Mouse (Mus musculus) gastrocnemius, adult 2 months (tissue): ENCODE data around the gene Fam71b. TPM values are rescaled to one million over a fixed set of nuclear protein-coding genes. Genes with fewer than 3 reads are reported as not detected.

Source experiments
- DNase-seq: peaks from one replicate; pipeline ENCODE4 v3.0.0; 2022
- H3K27ac ChIP-seq: fragments of 200-600 bp; 2 replicates; pipeline ENCODE4 v1.8.1; 2022; ENCODE audit warnings: mild to moderate bottlenecking
- H3K4me3 ChIP-seq: fragments of 200-600 bp; 2 replicates; pipeline ENCODE4 v1.8.1; 2022; ENCODE audit warnings: mild to moderate bottlenecking, moderate library complexity
- CTCF ChIP-seq: fragments of 200-600 bp; IDR thresholded peaks from 2 replicates; pipeline ENCODE4 v1.8.1; 2022; ENCODE audit warnings: antibody characterized with exemption, mild to moderate bottlenecking, moderate library complexity
- intact Hi-C: fragments of 180-260 bp; cut with DNase I; formaldehyde crosslinking; loops from one replicate; pipeline ENCODE4 v1.15.1; 2025
- long read RNA-seq, 2 experiments: library from polyadenylated mRNA; stranded (forward); transcript quantifications; one replicate each; pipeline ENCODE4 v2.0.0; 2021
- total RNA-seq, 2 experiments: library from RNA; stranded (reverse); gene quantifications; 2 replicates each; pipeline ENCODE4 v1.2.3; 2021

Gene Fam71b
- total RNA-seq: not detected
- long read RNA-seq, experiment 1: 0 reads
- long read RNA-seq, experiment 2: 0 reads

DNA sequence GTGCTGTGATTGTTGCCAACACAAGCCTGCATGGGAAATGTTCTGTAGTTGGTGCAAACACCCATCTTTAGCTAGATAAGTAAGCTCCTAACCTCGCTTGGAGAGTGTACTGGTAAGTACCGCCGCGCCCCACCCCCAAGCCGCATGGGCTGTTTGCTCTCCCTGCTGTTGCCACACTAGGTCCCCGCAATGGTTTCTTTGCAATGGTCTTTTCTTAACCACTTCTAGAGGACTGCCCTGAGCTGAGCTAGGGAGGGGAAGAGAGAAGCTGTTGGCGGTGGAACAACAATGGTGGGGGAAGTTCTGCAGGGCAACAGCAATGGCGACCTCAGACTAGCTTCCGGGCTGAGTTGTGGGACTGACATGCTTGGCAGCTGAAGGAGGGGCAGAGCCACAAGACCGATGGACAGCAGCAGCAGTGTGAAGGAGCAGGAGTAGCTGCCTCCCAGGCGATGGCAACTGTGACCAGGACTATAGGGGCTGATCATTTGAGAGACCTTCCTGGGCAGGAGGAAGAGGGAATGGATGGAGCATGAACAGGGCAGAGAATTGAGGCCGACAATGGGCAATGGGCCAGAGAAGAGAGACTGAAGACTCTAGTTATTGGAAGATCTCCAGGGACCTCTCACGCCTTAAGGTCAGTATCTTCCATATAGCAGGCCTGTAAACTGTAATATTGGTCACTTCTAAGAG lies at the start of gene Fam71b:
Gene Fam71b, plus strand, starts transcription at position 393 of the 693 bp plus-strand sequence.
- H3K27ac ChIP-seq: no peak within 1 kb of the TSS
- intact Hi-C loops: no loop called here
- no peak for DNase-seq
- H3K4me3 ChIP-seq: no peak within 1 kb of the TSS
- no peak for TF ChIP-seq CTCF

GRCm38 (mm10) chr11:46347756-46348155 lies 48.6 kb upstream of the Fam71b start:
- no peak overlapping the region for H3K27ac ChIP-seq
- H3K4me3 ChIP-seq: no peak overlapping the region
- intact Hi-C loops: no loop called here
- no peak for DNase-seq
- TF ChIP-seq CTCF: no peak

DNA sequence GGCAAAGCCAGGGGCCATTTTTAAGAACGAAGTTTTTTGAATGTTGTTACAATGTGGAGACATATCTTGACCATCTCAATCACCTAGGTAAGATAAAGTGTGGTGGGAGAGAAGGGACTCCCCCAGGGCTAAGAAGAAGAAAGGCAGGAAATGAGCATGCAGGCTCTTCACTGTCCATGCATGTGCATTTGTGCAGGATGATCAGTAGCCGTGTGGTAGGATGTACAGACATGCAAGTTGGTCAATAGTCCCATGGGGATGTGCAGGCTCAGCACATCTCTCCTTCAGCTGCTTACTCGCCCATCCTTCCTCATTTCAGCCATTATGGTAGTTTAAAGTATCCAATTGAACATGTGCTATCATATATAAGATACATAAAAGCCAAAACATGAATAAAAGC lies 47.9 kb upstream of the Fam71b start:
- H3K27ac ChIP-seq: no peak overlapping the region
- no peak overlapping the region for H3K4me3 ChIP-seq
- TF ChIP-seq CTCF: no peak
- intact Hi-C loops: no loop called here
- DNase-seq: no peak

- no peak overlapping the region for H3K4me3 ChIP-seq
- intact Hi-C loops: no loop called here
- no peak overlapping the region for H3K27ac ChIP-seq
- TF ChIP-seq CTCF: no peak
- DNase-seq: no peak
Observed at GRCm38 (mm10) chr11:46349681-46350410, 46.5 kb upstream of the Fam71b start.

- no peak for TF ChIP-seq CTCF
- intact Hi-C loops: no loop called here
- no peak for DNase-seq
- Histone ChIP-seq H3K27ac (no peak overlapping the region), H3K4me3 (no peak overlapping the region)
Observed at GRCm38 (mm10) chr11:46358369-46358768, 38.0 kb upstream of the Fam71b start.

- no peak for DNase-seq
- Histone ChIP-seq H3K4me3 (no peak overlapping the region), H3K27ac (no peak overlapping the region)
- TF ChIP-seq CTCF: no peak
- intact Hi-C loops: no loop called here
Observed at GRCm38 (mm10) chr11:46360991-46361665, 35.2 kb upstream of the Fam71b start.

DNA sequence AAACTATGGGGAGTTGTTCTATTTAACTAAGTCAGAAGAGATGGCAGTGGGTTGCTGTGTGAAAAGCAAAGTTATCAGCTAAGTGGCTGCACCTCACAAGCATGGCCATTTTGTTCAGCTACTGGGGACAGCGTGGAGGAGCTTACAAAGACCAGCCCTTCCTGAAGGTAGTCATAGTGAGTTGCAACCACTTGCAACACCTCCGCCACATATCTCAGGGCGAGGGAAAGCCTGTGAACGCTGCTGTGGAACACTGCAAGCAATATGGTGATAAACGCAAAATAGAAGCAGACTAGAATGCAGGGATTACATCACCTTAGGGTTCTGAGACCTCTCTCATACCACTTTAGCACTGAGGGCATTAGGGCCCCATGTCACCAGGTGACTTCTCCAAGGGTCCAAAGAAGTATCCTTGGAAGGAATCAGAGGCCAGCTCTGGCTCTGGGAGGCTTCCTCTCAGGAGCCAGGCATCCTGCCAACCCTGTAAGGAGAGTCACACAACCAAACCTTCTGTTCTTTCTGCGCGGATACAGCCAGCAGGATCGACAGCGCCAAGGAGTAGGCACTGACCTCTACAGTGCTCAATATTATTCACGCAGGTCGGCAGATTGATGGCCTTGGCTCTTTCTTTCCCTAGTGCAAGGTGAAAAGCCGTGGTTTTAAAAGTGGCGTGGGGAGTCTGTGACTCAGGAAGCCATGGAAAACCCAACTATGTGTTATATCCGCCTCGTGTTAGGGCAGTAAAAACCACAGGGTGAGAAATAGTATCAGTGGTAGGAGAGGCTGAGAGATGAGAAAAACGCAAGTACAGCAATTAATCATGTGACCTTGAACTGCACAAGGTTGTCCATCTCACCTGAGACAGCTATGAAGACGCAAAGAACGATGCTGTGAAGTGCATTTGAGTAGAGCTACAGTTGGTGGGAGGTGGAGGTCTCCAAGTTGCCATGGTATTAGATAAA lies 34.0 kb upstream of the Fam71b start:
- DNase-seq: no peak
- no peak overlapping the region for H3K27ac ChIP-seq
- intact Hi-C loops: no loop called here
- H3K4me3 ChIP-seq: no peak overlapping the region
- no peak for TF ChIP-seq CTCF

DNA sequence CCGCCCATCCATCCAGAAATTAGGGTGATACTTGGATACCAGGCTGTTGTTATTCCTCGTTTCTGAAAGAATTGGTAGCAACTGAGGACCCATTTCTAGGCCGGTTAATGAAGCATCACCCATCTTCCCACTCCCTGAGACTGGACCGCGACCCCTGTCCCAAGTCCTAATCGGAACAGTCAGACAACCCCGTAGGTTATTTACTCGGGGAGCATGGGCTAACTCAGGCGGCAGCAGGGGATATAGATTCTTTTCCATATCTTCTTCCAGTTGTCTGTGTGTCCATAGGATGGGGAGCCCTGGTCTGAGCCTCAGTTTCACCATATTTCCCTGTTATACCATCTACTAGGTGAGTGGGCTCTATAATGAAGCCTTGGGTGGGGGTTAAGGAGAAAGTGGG lies 32.5 kb upstream of the Fam71b start:
- intact Hi-C loops: no loop called here
- DNase-seq: no peak
- Histone ChIP-seq H3K4me3 (no peak overlapping the region), H3K27ac (no peak overlapping the region)
- no peak for TF ChIP-seq CTCF

DNA sequence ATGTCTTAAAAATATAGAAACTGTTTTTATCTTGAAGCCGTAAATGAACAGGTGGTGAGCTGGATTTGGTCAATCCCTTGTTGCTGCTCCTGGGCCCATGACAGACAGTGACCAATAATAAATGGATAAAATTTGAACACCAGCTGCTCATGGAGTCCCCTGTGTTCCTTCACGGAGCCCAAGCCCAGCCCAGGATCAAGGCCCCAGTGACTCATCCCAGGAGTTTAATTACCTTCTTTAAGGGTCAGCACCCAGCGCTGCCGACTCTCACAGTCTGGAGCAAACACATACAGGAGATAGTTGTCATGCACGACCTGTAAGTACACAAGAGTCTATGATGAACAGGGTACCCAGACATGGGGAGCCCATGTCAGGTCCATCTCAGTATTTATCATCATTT lies 30.6 kb upstream of the Fam71b start:
- TF ChIP-seq CTCF: no peak
- DNase-seq: no peak
- Histone ChIP-seq H3K27ac (no peak overlapping the region), H3K4me3 (no peak overlapping the region)
- intact Hi-C loops: no loop called here

DNA sequence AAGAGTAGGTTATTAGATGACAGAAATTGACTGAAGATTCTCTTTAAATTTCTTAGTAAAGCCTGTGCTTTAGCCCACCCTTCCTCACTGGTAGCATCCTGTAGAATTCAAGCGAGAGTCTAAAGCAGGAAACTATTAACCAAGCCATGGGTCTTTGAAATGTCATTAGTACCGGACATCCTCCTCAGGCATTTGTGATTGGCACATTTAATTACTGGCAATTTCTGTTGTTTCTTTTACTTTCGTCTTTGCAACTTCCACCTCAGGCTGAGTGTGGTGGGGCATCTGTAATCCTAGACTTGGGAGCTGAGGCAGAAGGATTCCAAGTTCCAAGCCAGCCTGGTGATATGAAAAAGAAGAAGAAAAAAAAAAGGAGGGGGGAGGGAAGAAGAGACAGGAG lies 30.0 kb upstream of the Fam71b start:
- Histone ChIP-seq H3K27ac (no peak overlapping the region), H3K4me3 (no peak overlapping the region)
- no peak for DNase-seq
- intact Hi-C loops: no loop called here
- no peak for TF ChIP-seq CTCF

GRCm38 (mm10) chr11:46370457-46370856 lies 25.9 kb upstream of the Fam71b start:
- DNase-seq: no peak
- no peak for TF ChIP-seq CTCF
- Histone ChIP-seq H3K4me3 (no peak overlapping the region), H3K27ac (no peak overlapping the region)
- intact Hi-C loops: no loop called here

GRCm38 (mm10) chr11:46371250-46371649 lies 25.1 kb upstream of the Fam71b start:
- TF ChIP-seq CTCF: no peak
- no peak for DNase-seq
- Histone ChIP-seq H3K27ac (no peak overlapping the region), H3K4me3 (no peak overlapping the region)
- intact Hi-C loops: no loop called here
